Mouse (Mus musculus) adrenal gland, postnatal 10 days (tissue): Measurements from ENCODE around the gene Arid1b. TPM values are rescaled to one million over a fixed set of nuclear protein-coding genes. Genes with fewer than 3 reads are reported as not detected.
"Not testable (repeated sequence)": the region's sequence is repeated elsewhere in the genome, so short reads cannot be mapped to it uniquely, and the experiment has no call there.

ENCODE experiments used
- DNase-seq: peaks from one replicate; pipeline ENCODE4 v3.0.0; 2021; ENCODE audit warnings: mixed read lengths
- total RNA-seq, 2 experiments: library from RNA; stranded (reverse); gene quantifications; 2 replicates each; pipeline ENCODE4 v1.2.3; 2021

Arid1b gene
- total RNA-seq, 2 experiments from 2014 or later, result 56.1 to 75.4 TPM

DNA sequence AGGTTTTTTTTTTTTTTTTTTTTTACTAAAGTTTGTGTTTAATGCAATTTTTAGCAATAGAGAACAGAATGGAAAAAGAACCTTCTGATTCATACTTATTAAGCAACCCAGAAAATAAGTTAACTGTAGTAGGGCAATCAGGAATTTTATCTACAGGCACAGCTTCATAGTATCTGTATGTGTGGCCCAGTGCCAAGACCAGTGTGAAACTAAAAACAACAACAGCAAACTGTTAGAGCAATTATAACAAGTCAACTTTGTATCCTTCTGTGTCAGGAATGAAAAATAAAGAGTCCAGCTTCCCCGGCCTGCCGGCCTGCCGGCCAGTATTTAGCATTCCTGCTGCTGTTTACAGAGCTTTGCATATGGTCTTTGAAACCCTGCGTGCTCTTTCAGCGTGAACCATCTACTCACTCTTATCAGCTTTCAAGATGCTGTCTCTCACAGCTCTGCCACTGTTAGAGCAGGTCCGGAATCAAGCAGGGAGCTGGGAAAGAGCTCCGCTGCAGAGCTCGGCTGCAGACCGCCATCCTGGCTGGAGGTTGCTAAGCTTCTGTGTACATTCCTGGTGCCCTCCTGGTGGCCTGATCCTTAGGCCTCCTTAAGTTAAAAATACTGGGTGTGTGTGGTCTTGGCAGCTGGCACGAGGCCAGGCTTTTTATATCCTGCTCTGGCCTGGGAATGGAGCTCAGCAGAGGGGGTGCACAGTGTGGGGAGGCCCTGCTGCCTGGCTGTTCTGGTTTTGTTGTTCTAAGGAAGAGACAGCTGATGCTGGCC is 64.0 kb downstream of the Arid1b start:
- DNase-seq, result peak; percentile 57

DNA sequence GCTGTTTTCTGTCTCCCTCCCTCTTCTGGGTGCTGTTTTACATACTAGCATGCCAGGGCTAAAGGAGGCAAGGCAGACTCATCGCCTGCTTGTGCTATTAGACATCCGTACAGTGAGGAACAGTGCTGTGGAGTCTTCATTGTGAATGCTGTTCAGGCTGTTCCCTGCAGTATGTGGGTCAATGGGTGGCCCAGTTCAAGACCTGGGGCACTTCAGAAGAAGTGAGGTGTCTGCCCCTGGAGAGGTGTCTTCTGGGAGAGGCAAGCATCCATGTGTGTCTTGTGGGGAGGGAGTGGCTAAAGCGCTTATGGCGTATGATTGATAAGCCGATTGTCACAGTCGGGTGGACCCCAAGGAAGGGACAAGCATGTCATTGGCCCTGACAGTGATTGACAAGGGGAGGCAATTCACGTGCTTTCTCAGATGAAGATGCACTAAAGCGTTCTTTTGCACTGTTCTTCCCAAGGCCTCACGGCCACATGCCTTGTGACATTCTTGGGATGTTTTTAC is 65.0 kb downstream of the Arid1b start:
- DNase-seq, result no peak

DNA sequence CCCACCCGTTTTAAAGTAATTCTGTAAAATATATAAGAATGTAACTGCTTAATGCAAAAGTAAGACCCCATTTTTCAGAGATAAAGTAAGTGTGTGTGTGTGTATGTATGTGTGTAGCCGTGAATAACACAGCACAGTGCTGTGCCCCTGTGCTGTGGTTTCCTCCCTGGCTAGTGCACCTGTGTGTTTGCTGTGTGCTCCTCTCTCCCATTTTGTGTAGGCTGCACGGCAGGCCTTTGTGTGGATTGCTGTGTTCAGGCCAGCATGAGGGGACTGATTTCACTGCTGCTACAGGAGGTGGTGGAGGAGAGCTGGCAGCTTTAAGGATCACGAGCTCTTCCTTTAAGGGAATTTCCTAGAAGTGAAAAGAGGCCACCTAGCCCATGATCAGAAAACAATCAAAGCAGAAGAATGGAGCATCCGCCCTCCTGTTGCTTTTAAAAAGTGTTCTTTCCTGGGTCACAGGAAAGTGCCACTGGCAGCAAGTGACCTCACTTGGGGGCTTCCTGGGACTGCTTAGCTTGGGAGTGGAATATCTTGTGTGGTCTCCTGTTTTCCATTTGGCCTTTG is 66.5 kb downstream of the Arid1b start:
- DNase-seq, result no peak

DNA sequence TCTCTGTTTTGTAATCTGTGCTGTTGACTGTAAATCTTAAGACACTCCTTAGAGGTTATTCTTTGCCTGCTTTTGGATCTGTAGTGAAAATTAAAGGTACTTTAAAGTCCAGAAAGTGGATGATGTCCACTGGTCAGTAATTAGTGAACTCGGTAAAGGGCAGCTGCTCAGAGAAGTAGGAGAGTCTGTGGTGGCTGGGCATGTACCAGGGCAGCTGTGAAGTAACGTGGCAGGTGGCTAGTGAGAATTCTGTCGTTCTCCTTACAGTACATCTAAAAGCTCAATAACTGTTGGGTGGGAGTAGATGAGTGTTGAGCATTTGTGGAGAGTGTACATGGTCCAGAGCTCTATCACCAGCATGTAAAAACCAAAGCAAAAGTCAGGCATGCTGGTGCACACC is 67.1 kb downstream of the Arid1b start:
- no peak for DNase-seq

DNA sequence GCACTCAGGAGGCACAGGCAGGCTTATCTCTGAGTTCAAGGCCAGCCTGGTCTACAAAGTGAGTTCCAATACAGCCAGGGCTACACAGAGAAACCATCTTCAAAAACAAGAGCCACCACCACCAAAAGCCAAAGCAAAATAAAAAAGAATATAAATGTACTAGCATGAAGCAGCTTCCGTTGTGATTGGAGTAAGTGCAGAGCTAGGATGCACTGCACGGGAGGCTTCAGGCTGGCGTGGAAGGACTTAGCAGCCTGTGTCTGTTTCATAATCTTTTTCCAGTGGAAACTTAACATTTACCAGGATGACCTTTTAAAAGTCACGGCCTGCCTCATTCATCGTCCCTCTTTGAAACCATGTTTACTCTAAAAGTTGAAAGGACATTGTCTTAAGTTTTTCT is 67.5 kb downstream of the Arid1b start:
- no peak for DNase-seq

DNA sequence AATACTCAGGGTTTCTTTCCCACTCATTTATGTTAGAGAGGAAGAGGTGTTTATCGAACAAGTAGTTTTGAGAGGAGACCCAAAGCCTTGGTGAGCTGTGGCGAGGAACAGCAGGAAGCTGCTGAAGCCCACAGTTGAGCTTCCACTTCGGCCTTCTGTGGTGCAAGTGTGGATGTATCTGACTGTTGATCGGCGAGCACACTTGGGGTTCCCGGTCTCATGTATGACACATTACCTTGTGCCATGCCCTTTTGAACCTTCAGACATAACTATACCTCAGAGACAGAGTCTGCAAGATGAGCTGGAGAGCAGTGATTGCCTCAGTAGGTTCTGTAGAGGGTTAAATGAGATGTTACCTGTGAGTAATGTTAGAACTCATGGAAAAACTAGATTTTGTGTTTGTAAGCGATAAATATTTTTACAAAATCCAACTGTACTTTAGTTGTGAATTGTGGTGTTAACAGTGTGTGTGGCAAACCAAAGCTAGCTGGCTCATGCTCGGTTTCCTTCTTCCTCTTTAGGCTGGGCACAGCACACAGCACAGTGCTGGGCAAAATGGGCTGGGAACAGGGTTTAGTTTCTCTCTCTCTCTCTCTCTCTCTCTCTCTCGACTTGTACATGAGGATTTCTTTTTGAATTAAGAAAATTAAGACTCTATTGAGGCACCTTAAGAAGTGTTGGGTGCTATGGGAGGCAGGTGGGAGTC is 69.5 kb downstream of the Arid1b start:
- DNase-seq, result no peak

DNA sequence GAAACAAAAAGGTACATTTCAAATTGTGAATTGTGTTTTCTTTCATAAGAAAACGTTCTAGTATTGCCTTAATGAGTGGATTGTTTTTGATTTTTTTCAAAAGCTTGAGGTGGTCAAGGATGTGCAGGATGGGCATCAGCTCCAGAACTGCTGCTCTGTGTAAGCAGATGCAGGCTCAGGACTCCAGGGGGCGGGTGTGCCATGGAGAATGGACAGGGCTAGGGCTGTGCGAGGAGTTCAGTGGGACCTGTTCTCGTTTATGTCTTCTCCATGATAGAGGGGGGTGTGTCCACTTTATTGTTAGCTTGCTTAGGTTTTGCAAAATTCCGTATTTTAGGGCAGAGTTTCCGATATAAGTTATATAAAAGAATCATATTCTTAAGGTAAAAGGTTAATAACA is 70.6 kb downstream of the Arid1b start:
- DNase-seq, result no peak

DNA sequence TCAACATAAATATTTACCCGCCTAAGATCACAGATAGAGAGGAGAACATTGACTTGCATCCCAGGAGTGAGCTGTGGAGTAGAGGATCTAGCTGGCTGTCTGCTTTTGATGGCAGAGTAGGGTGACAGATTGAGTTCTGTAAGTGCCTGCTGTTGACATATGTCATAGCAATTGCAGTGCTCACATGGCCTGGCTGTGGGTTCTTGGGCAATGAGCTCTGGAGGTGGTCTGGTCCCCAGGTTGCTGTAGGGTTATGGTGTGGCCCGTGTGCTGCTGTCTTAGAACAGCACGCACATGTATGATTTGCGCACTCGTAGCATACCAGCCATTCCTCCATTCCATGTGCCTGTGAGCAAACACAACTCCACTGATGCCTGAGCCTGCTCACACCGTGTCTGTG is 71.1 kb downstream of the Arid1b start:
- DNase-seq, result no peak

DNA sequence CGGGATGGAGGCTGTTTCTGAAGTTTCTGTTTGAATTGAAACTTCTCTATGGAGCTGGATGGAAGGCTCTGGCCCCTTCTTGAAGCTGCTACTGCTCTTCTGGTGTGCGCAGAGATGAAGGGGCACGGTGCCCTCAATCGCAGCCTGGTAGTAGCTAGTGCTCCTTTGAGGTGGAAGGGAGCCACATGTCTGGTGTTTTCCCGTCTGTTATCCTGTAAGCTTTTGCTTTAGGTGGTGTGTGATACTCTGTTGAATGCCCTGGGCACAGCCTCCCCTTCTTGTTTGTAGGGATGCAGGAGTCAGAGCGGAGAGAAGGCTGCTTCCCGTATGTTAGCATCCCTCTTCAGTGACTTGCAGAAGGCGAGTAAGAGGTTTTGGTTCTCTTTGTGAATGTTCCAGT is 72.7 kb downstream of the Arid1b start:
- no peak for DNase-seq

DNA sequence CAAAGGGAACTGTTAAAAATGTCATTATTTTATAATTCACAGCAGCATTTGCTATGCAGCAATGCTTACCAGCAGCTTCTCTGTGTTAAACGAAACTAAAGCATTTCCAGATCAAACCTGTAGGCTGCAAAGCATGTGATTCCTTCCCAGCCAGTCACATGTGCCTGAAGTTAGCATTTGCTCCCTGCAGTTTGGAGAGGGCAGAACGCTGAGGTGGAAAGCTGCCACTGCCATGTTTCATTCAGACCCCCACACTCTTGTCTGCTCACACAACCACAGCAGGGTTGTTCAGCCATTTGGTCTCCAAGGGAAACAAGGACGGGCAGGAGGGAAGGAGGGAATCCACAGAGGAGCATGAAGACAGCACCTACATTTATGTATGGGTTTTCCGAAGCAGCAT is 73.1 kb downstream of the Arid1b start:
- no peak for DNase-seq

DNA sequence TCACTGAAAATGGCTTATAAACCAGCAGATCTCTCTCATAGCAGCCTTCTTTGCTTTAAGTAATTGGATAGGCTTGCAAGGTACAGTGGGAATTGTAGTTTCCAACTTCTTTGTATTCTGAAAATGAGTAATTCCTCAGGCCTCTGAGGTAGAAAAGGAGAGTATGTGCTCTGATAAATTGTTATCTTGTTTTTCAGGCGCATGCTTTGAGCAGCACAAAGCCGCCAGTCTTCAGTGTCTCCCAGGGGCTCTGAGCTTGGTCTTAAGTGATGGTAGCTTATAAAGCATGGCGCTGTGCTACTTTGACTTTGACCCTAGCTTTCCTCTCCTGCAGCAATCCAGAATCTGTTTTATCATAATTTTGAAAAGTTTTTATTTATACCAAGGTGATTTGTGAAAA is 76.3 kb downstream of the Arid1b start:
- DNase-seq, result no peak

DNA sequence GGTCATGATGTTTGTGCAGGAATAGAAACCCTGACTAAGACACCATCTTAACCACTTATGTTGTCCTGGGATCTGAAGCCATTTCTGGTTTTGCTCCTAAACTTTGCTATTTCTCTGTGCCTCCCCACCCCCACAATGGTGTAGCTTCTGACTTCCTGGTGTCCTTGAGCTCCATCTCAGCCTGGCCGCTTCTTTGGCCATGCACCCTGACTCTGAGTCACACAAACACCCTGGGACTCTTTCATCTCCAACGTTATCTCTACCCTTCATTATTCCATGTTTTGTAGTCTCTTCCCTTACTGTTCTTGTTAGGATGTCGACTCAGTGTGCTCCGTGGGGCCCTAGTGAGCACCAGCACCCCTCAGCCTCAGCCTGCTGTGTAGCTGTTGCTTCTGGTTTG is 78.4 kb downstream of the Arid1b start:
- peak; percentile 56 for DNase-seq

DNA sequence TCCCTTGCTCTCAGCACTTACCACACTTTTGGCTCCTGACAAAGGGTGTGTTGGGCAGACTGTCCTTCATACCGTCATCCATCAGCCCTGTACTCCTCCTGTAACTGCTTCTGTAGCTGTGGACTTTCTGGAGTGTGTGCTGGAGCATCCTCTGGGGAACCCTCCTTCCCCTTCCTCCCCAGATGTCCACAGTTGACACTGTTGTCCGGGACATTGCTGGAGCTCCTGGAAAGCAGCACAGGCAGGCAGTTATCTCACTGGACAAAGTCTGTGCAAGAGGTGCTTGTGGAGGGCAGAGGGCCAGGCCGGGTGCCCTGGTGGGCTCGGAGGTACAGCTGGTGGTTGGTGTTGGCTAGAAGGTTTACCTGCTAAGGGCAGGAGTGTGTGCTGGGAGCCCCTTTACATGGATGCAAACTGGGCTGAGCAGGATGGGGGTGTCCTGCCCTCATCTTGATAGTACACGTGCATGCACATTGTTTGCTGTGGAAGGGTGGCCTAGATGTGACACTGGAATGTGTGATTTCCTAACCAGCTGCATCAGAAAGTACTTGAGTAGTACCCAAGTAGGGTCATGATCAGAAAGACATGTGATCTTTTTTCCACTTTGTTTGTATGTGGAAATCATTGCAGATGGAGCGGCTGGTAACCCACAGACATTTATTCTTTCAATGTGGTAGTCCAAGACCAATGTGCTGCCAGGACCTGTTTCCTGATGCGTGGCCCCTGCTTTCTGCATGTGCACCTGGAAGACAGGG is 80.8 kb downstream of the Arid1b start:
- no peak for DNase-seq

DNA sequence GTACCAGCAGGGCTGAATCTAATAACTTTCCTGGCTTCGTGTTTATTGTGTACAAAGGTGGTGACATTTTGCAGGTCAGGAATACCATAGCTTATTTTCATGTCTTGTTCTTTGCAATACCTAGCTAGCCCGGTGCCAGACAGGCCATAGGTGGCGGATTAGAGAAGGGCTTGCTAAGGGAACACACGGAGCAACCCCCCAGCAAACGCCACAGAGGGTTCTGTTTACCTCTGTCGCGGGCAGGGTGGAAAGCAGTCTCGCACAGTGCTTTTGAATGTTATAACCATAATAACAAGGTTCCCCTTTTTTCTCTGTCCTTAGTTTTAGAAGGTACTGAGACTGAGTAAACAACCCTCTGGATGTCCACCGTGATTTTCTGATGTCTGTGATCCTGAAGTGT is 83.9 kb downstream of the Arid1b start:
- DNase-seq, result no peak

DNA sequence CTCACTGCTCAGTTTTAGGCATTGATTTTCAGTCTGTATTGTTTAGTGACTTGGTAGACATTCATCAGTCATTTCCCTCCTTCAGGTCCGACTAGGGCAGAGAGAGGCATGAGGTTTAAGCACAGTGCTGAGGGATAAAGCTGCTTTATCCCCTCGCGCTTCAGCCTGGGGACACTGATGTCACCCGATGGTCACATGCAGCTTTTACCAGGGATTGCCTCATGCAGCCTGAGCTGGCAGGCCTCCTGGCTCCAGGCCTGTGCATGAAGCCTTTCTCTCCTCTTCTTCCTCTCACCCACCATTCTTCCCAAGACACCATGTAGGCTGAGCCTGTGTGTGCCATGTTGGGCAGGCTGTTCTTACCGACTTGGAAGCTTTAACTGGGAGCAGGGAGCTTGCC is 84.4 kb downstream of the Arid1b start:
- DNase-seq, result peak; percentile 57

DNA sequence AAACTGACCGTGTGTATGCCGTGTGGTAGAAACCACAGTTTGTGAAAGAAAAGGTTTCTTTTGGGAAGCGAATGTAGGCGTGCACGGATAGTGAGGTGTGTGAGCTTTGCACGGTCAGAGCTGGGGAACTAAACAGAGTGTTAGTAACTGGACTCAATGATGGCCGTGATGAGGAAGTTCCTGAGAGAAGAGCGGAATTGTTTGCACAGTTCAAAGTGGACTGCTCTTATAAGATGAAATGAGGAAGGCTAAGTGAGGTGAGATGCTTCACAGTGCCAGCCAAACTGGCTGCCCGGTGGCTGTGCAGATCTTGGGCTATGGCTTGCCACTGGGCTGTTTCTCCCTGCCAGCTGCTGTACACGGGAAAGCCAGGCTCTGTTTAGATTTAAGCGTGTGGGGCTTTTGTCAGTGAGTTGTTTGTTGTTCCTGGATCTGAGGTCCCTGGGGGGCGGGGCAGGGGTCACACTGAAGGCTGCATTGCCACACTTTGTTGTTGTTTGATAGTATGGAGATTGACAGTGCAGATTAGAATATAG is 86.8 kb downstream of the Arid1b start:
- no peak for DNase-seq

DNA sequence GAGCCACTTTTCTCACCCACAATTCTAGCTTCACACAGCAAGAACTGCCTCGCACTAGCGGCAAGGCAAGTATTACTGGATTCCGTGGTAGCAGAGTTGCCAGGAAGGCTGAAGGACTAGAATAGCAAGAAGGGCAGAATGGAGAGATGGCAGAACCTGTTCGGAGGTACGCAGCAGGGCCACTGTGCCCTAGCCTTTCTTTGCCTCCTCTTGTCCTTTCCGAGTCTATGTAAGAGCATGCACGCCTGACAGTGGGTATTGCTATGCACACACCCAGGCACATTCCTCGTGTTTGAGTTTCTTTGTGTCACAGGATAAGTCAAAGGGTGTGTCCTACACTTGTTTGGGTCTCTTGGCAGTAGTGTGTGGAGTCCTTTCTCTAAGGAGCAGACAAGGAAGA is 88.1 kb downstream of the Arid1b start:
- DNase-seq, result no peak

DNA sequence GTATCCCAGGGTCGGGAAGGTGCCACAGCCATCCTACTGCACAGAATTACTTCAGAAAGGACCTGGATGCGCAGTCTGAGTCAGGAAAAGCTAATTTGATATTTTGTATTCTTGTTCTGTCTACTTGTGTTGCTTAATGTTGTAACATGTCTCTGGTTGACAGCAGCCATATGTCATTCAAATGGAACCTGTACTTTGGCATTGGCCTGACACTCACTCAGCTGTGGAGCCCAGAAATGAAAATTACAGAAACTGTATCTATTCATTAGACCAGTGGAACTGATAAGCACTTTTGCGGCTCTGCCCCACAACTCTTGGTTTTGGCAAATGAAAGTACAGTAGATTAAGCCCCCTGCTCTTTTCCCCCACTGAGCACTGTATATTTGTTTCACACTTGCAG is 89.4 kb downstream of the Arid1b start:
- DNase-seq, result no peak

DNA sequence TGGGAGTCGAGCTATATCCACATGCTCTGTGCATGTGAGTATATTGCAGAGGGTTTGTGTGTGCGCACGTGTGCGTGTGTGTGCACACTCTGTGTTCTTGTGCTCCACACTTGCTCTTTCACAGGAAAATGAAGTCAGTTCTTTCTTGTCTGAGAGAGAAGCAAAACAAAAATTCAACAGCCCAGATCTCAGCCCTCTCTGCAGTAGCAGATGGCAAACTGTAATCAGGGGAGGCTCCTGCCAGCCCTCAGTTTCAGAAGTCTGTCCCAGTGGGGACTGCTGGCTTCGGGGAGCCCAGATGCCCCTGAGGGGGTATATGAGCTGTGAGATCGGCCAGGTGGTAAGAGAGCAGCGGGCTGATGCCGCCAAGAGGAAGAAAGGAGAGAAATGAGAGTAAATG is 90.0 kb downstream of the Arid1b start:
- DNase-seq, result no peak

DNA sequence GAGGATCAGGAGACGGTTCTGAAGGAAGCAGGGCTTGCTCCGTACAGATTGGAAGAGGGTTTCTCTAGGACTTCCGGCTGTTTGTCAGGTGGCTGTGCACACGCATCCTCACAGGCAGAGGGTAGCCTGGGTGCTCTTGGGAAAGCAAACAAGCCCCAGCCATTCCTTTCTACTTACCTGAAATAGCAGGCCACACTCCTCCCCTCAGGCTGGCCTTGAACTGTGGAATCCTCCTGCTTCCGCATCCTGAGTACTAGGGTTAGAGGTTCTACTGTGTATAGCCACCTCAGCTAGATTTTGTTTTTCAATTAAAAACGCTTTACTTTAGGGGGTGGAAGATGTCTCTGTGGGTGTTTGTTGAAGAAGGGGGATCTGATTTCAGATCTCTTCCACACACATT is 90.9 kb downstream of the Arid1b start:
- no peak for DNase-seq

DNA sequence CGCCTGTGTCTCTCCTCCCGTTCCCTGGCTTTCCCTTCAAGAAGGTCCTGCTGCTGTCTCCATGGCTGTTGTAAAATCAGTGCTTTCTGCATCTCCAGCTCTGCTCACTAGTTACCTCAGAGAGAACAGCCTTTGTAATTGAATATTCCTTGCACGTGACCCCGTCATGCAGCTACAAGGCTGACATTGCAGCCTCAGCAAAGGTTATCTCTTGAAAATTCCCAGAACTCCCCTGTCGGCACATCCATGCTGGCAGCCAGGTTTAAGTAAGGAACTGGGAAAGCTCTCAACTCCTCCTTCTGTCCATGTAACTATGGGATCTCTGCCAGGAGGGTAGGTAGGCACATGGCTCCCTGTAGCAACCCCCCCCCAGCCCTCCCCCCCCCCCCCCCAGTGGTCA is 91.8 kb downstream of the Arid1b start:
- no peak for DNase-seq

DNA sequence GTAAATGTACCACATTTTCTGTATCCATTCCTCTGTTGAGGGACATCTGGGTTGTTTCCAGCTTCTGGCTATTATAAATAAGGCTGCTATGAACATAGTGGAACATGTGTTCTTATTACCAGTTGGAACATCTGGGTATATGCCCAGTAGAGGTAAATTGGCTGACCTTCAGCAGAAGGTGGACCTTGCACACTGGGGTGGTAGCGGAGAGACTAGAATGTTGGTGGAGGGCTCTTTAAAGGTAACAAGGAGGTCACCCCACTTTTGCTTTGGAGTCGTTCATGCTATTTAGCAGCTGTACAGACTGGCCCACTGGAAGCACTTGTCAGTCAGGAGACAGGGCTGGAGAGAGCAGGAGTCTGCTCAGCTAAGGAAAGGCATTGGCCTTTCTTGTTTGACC is 94.1 kb downstream of the Arid1b start:
- DNase-seq, result not testable (repeated sequence)

DNA sequence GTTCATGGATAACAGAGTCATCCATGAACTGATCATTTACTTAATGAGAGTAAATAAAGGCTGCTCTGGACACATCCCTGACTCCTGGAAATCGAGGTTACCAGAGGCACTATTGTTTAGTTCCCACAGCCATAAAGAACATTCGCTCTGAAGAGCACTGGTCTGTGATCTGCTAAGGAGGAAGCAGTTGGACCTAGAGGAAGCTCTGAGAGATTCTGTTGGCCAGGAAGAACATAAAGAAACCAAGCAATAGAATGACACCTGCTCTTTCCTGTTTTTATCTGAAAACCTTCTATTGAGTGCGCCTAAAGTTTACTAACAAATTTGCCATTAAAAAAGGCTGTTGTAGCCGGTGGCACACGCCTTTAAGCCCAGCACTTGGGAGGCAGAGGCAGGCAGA is 94.7 kb downstream of the Arid1b start:
- no peak for DNase-seq
